Mouse (Mus musculus) embryonic fibroblast, embryonic 13.5 days (primary cell): Measurements from ENCODE around the gene Gm20538.

Experiments used
- CTCF ChIP-seq: IDR thresholded peaks from 2 replicates; pipeline ENCODE4 v1.5.1; 2011; ENCODE audit warnings: mild to moderate bottlenecking, control low read depth, low read length, moderate library complexity, borderline replicate concordance; ENCODE audit not compliant: insufficient read depth
- POLR2A ChIP-seq: IDR thresholded peaks from 2 replicates; pipeline ENCODE4 v1.6.1; 2011; ENCODE audit warnings: low read depth, mild to moderate bottlenecking, control low read depth, low read length, moderate library complexity

- TF ChIP-seq CTCF = no peak
- no peak for TF ChIP-seq POLR2A
Measured at GRCm38 (mm10) chr19:44564006-44564405, 11.4 kb upstream of the Gm20538 start.
